Mouse (Mus musculus): ENCODE results near the gene Hyal5.

Hyal5 gene

GRCm38 (mm10) chr6:24857697-24858096 is at the start of gene Hyal5:
Hyal5 (plus strand) TSS chr6:24857997.
- no peak for DNase-seq (ENCODE audit: low spot score in 2 of 2)

GRCm38 (mm10) chr6:24822070-24822469 is 35.7 kb upstream of the Hyal5 start:
- no peak for DNase-seq (ENCODE audit: low spot score in 2 of 2)

GRCm38 (mm10) chr6:24860320-24860719 is 2.5 kb downstream of the Hyal5 start:
- DNase-seq (ENCODE audit: low spot score in 2 of 2): no peak

GRCm38 (mm10) chr6:24863649-24864048 is 5.9 kb downstream of the Hyal5 start:
- no peak for DNase-seq (ENCODE audit: low spot score in 2 of 2)

GRCm38 (mm10) chr6:24894146-24894873 is 36.5 kb downstream of the Hyal5 start:
- peak in 1 of 2 experiments; percentile 16 for DNase-seq (ENCODE audit: low spot score in 2 of 2)

- peak in 1 of 2 experiments; percentile 3 for DNase-seq (ENCODE audit: low spot score in 2 of 2)
Observed at GRCm38 (mm10) chr6:24894874-24895183, 37.0 kb downstream of the Hyal5 start.

GRCm38 (mm10) chr6:24905101-24905500 is 47.3 kb downstream of the Hyal5 start:
- no peak for DNase-seq (ENCODE audit: low spot score in 2 of 2)

- DNase-seq (ENCODE audit: low spot score in 2 of 2): no peak
Observed at GRCm38 (mm10) chr6:24907824-24908223, 50.0 kb downstream of the Hyal5 start.

GRCm38 (mm10) chr6:24910016-24910727 is 52.4 kb downstream of the Hyal5 start:
- no peak for DNase-seq (ENCODE audit: low spot score in 2 of 2)

GRCm38 (mm10) chr6:24910728-24911105 is 52.9 kb downstream of the Hyal5 start:
- no peak for DNase-seq (ENCODE audit: low spot score in 2 of 2)

GRCm38 (mm10) chr6:24913591-24913990 is 55.8 kb downstream of the Hyal5 start:
- no peak for DNase-seq (ENCODE audit: low spot score in 2 of 2)

GRCm38 (mm10) chr6:24925076-24925785 is 67.4 kb downstream of the Hyal5 start:
- DNase-seq (ENCODE audit: low spot score in 2 of 2): no peak

Measured in frontal cortex, postnatal 36 days (tissue).